Mouse (Mus musculus): ENCODE results near the gene Srarp. TPM values are rescaled to one million over a fixed set of nuclear protein-coding genes. Genes with fewer than 3 reads are reported as not detected.

Gene Srarp
- polyA plus RNA-seq, 1 experiment from 2014 or later: 0.20 TPM

DNA sequence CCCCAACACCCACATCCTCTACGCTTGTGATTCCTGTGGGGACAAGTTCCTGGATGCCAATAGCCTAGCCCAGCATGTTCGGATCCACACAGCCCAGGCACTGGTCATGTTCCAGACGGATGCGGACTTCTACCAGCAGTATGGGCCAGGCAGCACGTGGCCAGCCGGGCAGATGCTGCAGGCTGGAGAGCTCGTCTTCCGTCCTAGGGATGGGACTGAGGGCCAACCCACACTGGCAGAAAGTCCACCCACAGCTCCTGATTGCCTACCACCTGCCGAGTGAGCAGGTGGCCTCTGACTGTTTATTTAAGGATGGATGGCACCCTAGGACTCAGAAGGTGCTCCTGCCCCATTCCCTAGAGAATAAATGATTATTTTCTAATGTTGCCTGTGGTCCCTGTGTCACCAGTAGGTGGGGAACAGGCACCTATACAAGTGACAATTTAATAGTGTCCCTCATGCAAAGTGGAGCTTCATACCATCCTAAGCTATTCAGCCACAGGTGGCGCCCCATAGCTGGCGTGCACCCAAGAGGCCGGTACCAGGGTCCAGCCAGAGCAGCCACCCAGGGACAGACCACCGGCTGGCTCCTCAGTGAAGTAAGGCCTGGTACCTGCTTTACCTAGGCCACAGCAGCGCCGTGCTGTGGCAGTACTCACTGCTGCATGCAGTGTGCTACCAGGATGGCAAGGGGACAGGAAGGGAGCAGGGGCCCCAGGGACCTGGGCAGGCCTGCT, 31.1 kb upstream of the Srarp start:
- Histone ChIP-seq H3K4me2 (replicated peaks) (no peak overlapping the region), H3K9ac (replicated peaks) (no peak overlapping the region), H3K36me3 (peaks cover 99% of the 10 kb centered on the region), H3K27me3 (no peaks in the 10 kb centered on the region), H3K27ac (replicated peaks) (no peak overlapping the region), H3K4me1 (no peaks in the 10 kb centered on the region), H3K9me3 (no peaks in the 10 kb centered on the region), H3K4me3 (no peak overlapping the region)
- 90% methylated on average over 15 of the region's 15 CpGs for WGBS
- ATAC-seq (ENCODE audit: low FRiP score, low read depth): no peak

DNA sequence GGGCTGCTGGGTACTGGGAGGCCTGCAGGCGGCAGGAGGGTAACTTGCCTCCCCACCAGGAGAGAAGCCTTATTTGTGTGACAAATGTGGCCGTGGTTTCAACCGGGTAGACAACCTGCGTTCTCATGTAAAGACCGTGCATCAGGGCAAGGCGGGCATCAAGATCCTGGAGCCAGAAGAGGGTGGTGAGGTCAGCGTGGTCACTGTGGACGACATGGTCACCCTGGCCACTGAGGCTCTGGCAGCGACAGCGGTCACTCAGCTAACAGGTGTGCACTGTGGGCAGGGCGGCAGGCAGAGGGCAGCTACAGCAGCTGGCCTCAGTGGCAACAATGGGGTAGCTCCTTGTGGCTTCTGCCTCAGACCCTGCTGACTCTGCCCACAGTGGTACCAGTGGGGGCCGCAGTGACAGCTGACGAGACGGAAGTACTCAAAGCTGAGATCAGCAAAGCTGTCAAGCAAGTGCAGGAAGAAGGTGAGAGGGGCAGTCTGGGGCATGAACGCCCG, 30.4 kb upstream of the Srarp start:
- H3K27me3 ChIP-seq: no peaks in the 10 kb centered on the region
- H3K9me3 ChIP-seq: no peaks in the 10 kb centered on the region
- no peak overlapping the region for H3K4me2 ChIP-seq (replicated peaks)
- H3K9ac ChIP-seq (replicated peaks): no peak overlapping the region
- H3K4me3 ChIP-seq: no peak overlapping the region
- H3K4me1 ChIP-seq: peaks cover 3% of the 10 kb centered on the region; the same call in 1 of the 2 replicates
- 94% methylated on average over 16 of the region's 16 CpGs for WGBS
- ATAC-seq (ENCODE audit: low FRiP score, low read depth): no peak
- H3K36me3 ChIP-seq: peaks cover 95% of the 10 kb centered on the region
- H3K27ac ChIP-seq (replicated peaks): no peak overlapping the region; the same call in 1 of the 2 replicates

DNA sequence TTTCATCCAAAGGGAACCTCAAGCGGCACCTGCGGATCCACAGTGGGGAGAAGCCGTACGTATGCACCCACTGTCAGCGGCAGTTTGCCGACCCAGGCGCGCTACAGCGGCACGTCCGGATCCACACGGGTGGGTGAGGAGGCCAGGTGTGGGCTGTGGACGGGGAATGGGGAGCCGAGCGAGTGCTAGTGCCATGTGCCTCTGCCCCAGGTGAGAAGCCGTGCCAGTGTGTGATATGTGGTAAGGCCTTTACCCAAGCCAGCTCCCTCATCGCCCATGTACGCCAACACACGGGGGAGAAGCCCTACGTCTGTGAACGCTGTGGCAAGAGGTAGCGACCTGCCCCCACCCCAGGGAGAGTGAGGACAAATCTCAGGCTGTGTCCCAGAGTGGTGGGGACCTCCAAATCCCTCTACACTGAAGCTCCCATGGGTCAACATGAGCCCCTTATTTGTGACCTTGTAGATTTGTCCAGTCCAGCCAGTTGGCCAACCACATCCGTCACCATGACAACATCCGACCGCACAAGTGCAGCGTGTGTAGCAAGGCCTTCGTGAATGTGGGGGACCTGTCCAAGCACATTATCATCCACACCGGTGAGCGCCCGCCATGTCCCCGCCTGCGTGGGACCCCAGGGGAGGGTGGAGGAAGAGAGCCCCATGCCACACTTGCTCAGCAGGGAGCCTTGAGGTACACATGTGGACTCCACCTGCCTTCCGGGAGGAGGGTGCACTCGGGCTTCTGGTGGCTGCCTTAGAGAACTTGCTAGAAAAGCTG, 29.8 kb upstream of the Srarp start:
- H3K4me3 ChIP-seq: no peak overlapping the region
- no peaks in the 10 kb centered on the region for H3K9me3 ChIP-seq
- peaks cover 9% of the 10 kb centered on the region; the same call in 1 of the 2 replicates for H3K4me1 ChIP-seq
- H3K27me3 ChIP-seq: no peaks in the 10 kb centered on the region
- no peak overlapping the region for H3K4me2 ChIP-seq (replicated peaks)
- no peak overlapping the region; the same call in 1 of the 2 replicates for H3K27ac ChIP-seq (replicated peaks)
- H3K9ac ChIP-seq (replicated peaks): no peak overlapping the region
- no peak for ATAC-seq (ENCODE audit: low FRiP score, low read depth)
- WGBS: 90% methylated on average over 34 of the region's 34 CpGs
- peaks cover 89% of the 10 kb centered on the region for H3K36me3 ChIP-seq

DNA sequence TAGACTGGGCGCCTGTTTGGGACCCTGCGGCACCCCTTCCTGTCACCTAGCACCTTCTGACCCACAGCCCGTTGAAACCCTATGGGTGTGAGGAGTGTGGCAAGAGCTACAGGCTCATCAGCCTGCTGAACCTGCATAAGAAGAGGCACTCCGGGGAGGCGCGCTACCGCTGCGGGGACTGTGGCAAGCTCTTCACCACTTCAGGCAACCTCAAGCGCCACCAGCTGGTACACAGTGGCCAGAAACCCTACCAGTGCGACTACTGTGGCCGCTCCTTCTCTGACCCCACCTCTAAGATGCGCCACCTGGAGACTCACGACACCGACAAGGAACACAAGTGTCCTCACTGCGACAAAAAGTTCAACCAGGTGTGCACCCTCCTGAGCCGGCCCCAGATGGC, 28.8 kb upstream of the Srarp start:
- ATAC-seq (ENCODE audit: low FRiP score, low read depth): no peak
- no peaks in the 10 kb centered on the region for H3K27me3 ChIP-seq
- H3K4me1 ChIP-seq: peaks cover 12% of the 10 kb centered on the region; the same call in 1 of the 2 replicates
- H3K4me3 ChIP-seq: no peak overlapping the region
- WGBS: 76% methylated on average over 16 of the region's 16 CpGs
- no peak overlapping the region for H3K9ac ChIP-seq (replicated peaks)
- no peak overlapping the region for H3K4me2 ChIP-seq (replicated peaks)
- H3K9me3 ChIP-seq: no peaks in the 10 kb centered on the region
- H3K27ac ChIP-seq (replicated peaks): no peak overlapping the region
- peaks cover 81% of the 10 kb centered on the region for H3K36me3 ChIP-seq

DNA sequence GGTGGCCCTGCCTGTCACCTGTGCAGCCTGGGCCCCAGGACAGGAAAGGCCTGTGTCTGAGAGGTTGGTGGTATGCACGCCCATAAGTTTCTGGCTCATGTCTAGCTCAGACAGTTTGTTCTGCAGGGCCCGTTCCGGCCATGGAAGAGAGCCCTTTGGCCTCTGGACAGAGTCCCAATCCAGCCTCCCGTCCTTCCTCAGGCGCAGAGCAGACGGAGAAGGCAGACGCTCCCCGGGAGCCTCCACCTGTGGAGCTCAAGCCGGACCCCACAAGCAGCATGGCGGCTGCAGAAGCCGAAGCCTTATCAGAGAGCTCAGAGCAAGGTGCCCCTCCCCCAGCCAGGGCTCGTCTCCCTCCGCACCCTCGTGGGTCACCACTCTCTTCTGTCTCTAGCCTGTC, 27.6 kb upstream of the Srarp start:
- Histone ChIP-seq H3K4me3 (no peak overlapping the region), H3K36me3 (peaks cover 71% of the 10 kb centered on the region), H3K9ac (replicated peaks) (no peak overlapping the region), H3K27me3 (no peaks in the 10 kb centered on the region), H3K4me1 (peaks cover 20% of the 10 kb centered on the region), H3K9me3 (no peaks in the 10 kb centered on the region), H3K27ac (replicated peaks) (no peak overlapping the region), H3K4me2 (replicated peaks) (no peak overlapping the region)
- 86% methylated on average over 14 of the region's 14 CpGs for WGBS
- ATAC-seq (ENCODE audit: low FRiP score, low read depth): no peak

DNA sequence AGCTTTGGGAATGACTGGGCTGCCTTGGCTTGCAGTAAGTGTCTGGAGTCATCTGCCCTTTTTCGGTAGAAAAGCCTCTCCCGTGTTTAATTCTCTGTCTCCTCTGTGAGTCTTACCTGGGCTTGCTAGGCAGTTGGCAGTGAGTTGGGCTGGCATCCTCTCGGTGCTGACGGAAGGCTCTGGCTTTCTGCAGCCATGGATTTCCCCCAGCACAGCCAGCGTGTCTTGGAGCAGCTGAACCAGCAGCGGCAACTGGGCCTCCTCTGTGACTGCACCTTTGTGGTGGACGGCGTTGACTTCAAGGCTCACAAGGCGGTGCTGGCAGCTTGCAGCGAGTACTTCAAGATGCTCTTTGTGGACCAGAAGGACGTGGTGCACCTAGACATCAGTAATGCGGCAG, 25.7 kb upstream of the Srarp start:
- Histone ChIP-seq H3K4me3 (no peak overlapping the region), H3K36me3 (peaks cover 54% of the 10 kb centered on the region), H3K4me2 (replicated peaks) (no peak overlapping the region), H3K4me1 (peaks cover 29% of the 10 kb centered on the region), H3K27ac (replicated peaks) (no peak overlapping the region; the same call in 1 of the 2 replicates), H3K9ac (replicated peaks) (no peak overlapping the region), H3K27me3 (no peaks in the 10 kb centered on the region), H3K9me3 (no peaks in the 10 kb centered on the region)
- no peak for ATAC-seq (ENCODE audit: low FRiP score, low read depth)
- 89% methylated on average over 12 of the region's 12 CpGs for WGBS

DNA sequence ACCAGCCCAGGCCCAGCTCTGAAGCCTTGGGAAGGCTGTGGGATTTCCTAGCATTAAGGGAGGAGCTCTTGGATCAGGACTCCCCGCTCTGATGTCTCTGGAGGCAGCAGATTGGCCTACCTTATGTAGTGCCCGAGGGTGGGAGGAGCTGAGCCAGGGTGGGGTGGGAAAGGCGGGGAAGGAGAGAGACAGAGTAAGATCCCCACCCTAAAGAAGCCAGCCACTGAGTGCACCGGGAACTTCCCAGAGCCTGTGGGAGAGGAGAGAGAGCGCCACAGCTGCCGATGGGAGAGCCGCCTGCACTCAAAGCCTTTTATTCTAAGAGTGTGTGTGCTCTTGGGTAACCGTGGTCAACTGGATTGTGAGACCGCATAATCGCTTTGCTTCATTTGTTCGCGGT, 25.2 kb upstream of the Srarp start:
- Histone ChIP-seq H3K27ac (replicated peaks) (no peak overlapping the region; the same call in 1 of the 2 replicates), H3K9ac (replicated peaks) (no peak overlapping the region), H3K27me3 (no peaks in the 10 kb centered on the region), H3K36me3 (peaks cover 54% of the 10 kb centered on the region), H3K4me1 (peaks cover 29% of the 10 kb centered on the region), H3K4me3 (no peak overlapping the region), H3K9me3 (no peaks in the 10 kb centered on the region), H3K4me2 (replicated peaks) (no peak overlapping the region)
- peak; percentile 10; the same call in 1 of the 2 replicates for ATAC-seq (ENCODE audit: low FRiP score, low read depth)
- 30% methylated on average over 12 of the region's 12 CpGs for WGBS

DNA sequence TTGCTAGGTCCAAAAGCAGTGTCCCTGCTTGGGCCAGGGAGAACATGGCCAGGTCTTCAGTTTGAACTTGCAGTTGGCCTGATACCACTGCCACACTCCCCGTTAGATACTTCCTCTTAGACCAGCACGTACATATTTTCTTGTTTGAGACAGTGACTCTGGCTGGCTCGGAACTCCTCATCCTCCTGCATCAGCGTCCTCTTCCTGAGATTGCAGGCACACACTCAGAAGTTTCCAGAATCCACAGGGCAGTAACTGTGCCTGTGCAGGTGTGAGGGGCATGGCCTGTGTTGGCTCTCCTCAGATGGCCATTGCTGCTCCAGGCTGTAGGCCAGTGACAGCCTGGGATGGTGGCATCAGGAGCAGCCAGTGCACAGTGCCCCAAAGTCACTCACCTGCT, 24.6 kb upstream of the Srarp start:
- Histone ChIP-seq H3K4me1 (peaks cover 29% of the 10 kb centered on the region), H3K27ac (replicated peaks) (no peak overlapping the region; the same call in 1 of the 2 replicates), H3K27me3 (no peaks in the 10 kb centered on the region), H3K4me3 (no peak overlapping the region), H3K36me3 (peaks cover 50% of the 10 kb centered on the region), H3K9me3 (no peaks in the 10 kb centered on the region), H3K4me2 (replicated peaks) (no peak overlapping the region), H3K9ac (replicated peaks) (no peak overlapping the region; the same call in 1 of the 2 replicates)
- ATAC-seq (ENCODE audit: low FRiP score, low read depth): no peak
- 98% methylated on average over 4 of the region's 4 CpGs for WGBS

DNA sequence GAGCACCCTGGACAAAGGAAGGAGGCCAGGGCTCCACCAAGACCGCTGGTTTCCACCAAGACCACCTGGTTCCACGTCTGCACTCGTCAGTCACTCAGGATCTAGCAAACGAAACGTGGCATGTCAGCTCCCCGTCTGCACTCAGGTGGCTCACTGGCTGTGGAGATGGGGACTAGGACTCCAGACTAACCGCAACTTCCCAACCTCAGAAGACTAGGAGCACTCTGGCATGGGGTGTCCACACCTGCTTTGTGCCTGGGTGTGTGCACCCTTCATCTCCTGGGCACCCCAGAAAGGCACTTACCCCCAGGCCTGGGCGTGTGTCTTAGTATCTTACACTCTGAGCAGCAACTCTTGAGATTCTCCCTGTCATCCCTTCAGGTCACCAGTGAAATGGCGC, 23.9 kb upstream of the Srarp start:
- WGBS: 88% methylated on average over 9 of the region's 9 CpGs
- peaks cover 49% of the 10 kb centered on the region for H3K36me3 ChIP-seq
- no peak for ATAC-seq (ENCODE audit: low FRiP score, low read depth)

DNA sequence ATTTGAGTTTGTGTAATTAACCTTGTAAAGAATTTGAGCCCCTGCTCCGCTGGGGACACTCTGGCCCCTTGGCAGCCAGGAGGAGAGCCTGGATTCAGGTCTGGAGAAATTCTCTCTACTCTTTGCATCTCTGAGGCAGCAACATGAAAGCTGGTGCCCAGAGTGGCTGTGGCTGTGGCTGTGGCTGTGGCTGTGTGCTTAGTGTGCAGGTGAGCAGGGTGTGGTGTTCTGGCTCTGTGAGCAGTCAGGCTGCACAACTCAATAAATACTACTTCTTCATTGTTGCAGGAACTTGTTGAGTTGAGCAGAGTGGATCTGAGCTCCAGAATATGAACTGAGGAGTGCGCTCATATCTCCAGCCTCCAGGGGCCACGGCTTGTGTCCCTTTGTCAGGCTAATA, 23.0 kb upstream of the Srarp start:
- 68% methylated on average over 3 of the region's 3 CpGs for WGBS
- ATAC-seq (ENCODE audit: low FRiP score, low read depth): no peak

More for the DNA sequence above, 23.9 kb upstream of the Srarp start:
- Histone ChIP-seq H3K9ac (replicated peaks) (no peak overlapping the region), H3K4me3 (no peak overlapping the region), H3K9me3 (no peaks in the 10 kb centered on the region), H3K4me2 (replicated peaks) (no peak overlapping the region), H3K27me3 (no peaks in the 10 kb centered on the region), H3K4me1 (peaks cover 29% of the 10 kb centered on the region), H3K27ac (replicated peaks) (no peak overlapping the region)

DNA sequence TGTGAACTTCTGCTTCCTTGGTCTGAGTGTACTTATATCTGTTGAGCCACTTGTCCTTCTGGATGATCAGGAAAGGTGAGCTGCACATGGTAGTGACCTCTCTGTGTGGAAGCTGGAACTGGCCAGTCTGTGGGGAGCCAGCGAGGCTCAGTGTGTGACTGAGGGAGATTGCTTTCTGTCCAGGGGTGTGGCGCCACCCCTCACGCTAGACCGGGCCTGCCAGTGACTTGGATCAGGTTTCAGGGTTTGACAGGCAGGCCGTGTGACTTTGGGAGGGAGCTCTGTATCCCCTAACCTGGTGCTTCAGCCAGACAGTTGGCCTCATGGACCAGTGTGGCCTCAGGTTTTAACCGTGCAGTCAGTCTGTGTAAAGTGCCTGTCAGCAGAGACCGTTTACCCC, 22.3 kb upstream of the Srarp start:
- peaks cover 29% of the 10 kb centered on the region for H3K4me1 ChIP-seq
- H3K27ac ChIP-seq (replicated peaks): peak overlapping the region; percentile 54; the same call in 1 of the 2 replicates
- H3K27me3 ChIP-seq: no peaks in the 10 kb centered on the region
- no peak overlapping the region for H3K4me2 ChIP-seq (replicated peaks)
- H3K36me3 ChIP-seq: peaks cover 38% of the 10 kb centered on the region
- H3K9me3 ChIP-seq: no peaks in the 10 kb centered on the region
- H3K4me3 ChIP-seq: no peak overlapping the region
- no peak for ATAC-seq (ENCODE audit: low FRiP score, low read depth)
- 15% methylated on average over 7 of the region's 7 CpGs for WGBS
- H3K9ac ChIP-seq (replicated peaks): peak overlapping the region; percentile 4; the same call in 1 of the 2 replicates

More for the DNA sequence above, 23.0 kb upstream of the Srarp start:
- no peak overlapping the region for H3K4me2 ChIP-seq (replicated peaks)
- H3K36me3 ChIP-seq: peaks cover 40% of the 10 kb centered on the region
- H3K27ac ChIP-seq (replicated peaks): no peak overlapping the region
- peaks cover 29% of the 10 kb centered on the region for H3K4me1 ChIP-seq
- H3K4me3 ChIP-seq: no peak overlapping the region
- H3K9me3 ChIP-seq: no peaks in the 10 kb centered on the region
- H3K9ac ChIP-seq (replicated peaks): no peak overlapping the region
- H3K27me3 ChIP-seq: no peaks in the 10 kb centered on the region
